Mouse (Mus musculus) ES-E14 (cell line): Measurements from ENCODE around the gene Maged1.

Experiments
- CHD2 ChIP-seq: IDR thresholded peaks from 2 replicates; pipeline ENCODE4 v1.6.1; 2014; ENCODE audit warnings: mild to moderate bottlenecking, low read depth, low read length, inconsistent platforms
- HCFC1 ChIP-seq: IDR thresholded peaks from 2 replicates; pipeline ENCODE4 v1.6.1; 2012; ENCODE audit warnings: low read length, inconsistent platforms, borderline replicate concordance; ENCODE audit not compliant: insufficient read depth
- MAFK ChIP-seq: IDR thresholded peaks from 2 replicates; pipeline ENCODE4 v1.6.1; 2014; ENCODE audit warnings: mild to moderate bottlenecking, low read depth, low read length, inconsistent platforms; ENCODE audit not compliant: insufficient read depth
- ZC3H11A ChIP-seq: IDR thresholded peaks from 2 replicates; pipeline ENCODE4 v1.6.1; 2012; ENCODE audit warnings: low read depth, mild to moderate bottlenecking, inconsistent platforms, low read length, borderline replicate concordance
- ZNF384 ChIP-seq: IDR thresholded peaks from 2 replicates; pipeline ENCODE4 v1.6.1; 2012; ENCODE audit warnings: low read depth, low read length, inconsistent platforms

DNA sequence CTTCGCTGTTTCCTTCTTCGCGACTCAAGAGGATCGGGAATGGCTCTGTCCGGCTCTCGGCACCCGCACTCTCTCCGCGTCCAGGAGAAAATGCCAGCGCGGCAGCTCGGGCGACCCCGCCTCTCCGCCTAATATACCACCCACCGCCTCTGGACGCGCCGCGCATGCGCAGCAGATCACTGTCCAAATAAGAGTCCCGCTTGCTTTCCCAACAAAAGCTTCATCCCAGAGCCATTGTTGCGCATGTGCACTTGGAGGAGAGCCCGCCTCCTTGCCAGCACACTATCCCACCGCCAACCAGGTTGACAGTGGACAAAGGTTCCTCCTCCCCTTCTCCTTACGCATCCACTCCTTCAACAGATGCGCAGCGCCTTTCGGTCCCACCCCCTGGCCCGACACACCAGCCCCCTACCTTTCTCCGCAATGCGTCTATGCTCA lies at the start of gene Maged1:
- TF ChIP-seq MAFK (no peak), HCFC1 (no peak), ZNF384 (no peak), CHD2 (no peak), ZC3H11A (no peak)
